Mouse (Mus musculus) liver, embryonic 13.5 days (tissue): ENCODE results near the gene Tcf7l1. TPM values are rescaled to one million over a fixed set of nuclear protein-coding genes. Genes with fewer than 3 reads are reported as not detected.

Experiments
- ATAC-seq: fragments of 200-750 bp; cut with Nextera tagmentation; 2 replicates; pipeline ENCODE4 v1.8.0; 2017; ENCODE audit warnings: low read depth, mild to moderate bottlenecking, moderate number of reproducible peaks, moderate library complexity
- DNase-seq: peaks from one replicate; pipeline ENCODE4 v3.0.0; 2022
- H3K27ac ChIP-seq: fragments of 300-500 bp; sonication (generic); 2 replicates; pipeline ENCODE4 v1.5.1; 2015; ENCODE audit warnings: moderate library complexity, mild to moderate bottlenecking, inconsistent platforms
- H3K27me3 ChIP-seq: fragments of 300-500 bp; sonication (generic); 2 replicates; pipeline ENCODE4 v1.6.1; 2015; ENCODE audit warnings: mild to moderate bottlenecking, inconsistent platforms
- H3K36me3 ChIP-seq: fragments of 300-500 bp; sonication (generic); 2 replicates; pipeline ENCODE4 v1.6.1; 2015; ENCODE audit warnings: mild to moderate bottlenecking, inconsistent platforms
- H3K4me1 ChIP-seq: fragments of 300-500 bp; sonication (generic); replicated peaks from 2 replicates; pipeline ENCODE4 v1.6.1; 2015; ENCODE audit warnings: inconsistent platforms
- H3K4me2 ChIP-seq: fragments of 300-500 bp; sonication (generic); 2 replicates; pipeline ENCODE4 v1.6.1; 2015; ENCODE audit warnings: inconsistent platforms, mild to moderate bottlenecking, moderate library complexity
- H3K4me3 ChIP-seq: fragments of 300-500 bp; sonication (generic); replicated peaks from 2 replicates; pipeline ENCODE4 v1.5.1; 2015; ENCODE audit warnings: mild to moderate bottlenecking, inconsistent platforms
- H3K9ac ChIP-seq: fragments of 300-500 bp; sonication (generic); 2 replicates; pipeline ENCODE4 v1.6.1; 2015; ENCODE audit warnings: mild to moderate bottlenecking, inconsistent platforms
- H3K9me3 ChIP-seq: fragments of 300-500 bp; sonication (generic); replicated peaks from 2 replicates; pipeline ENCODE4 v1.6.1; 2016; ENCODE audit warnings: inconsistent platforms
- WGBS: fragments of 180-500 bp; shearing (Covaris S2); methylation state at CpG from one replicate; pipeline ENCODE4 v1.1.7; 2015; ENCODE audit not compliant: insufficient replicate concordance; 5-methylcytosine and 5-hydroxymethylcytosine counted together
- polyA plus RNA-seq: library from polyadenylated mRNA; unstranded; fragments of >200 nt; fragmentation: Nextera tagmentation; extraction: Ambion mirVana; gene quantifications from 2 replicates; pipeline ENCODE4 v1.2.1, GENCODE M21; 2015

The Tcf7l1 gene
- polyA plus RNA-seq, 1 experiment from 2014 or later: 3.3 TPM

DNA sequence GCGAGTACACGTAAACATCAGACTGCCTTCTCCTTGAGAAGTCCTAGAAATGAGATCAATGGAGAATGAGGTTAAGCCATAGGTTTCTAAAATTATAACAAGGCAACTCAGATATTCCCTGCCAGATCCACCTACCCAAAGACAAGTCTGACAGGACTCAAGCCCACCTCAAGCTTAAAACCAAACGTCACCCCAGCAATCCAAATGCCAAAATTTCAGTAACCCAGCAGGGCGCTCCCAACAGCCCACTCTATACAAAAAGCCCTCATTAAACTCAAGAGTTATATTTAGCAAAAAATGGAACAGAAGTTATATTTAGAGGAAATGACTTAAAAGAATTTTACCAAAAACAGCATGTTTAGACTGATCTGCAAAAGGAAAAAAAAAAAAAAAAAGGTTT is 5.3 kb downstream of the Tcf7l1 start:
- no peak for DNase-seq
- WGBS: 74% methylated on average over 4 of the region's 4 CpGs

GRCm38 (mm10) chr6:72778779-72779776 is 10.0 kb downstream of the Tcf7l1 start:
- no peak overlapping the region for H3K27ac ChIP-seq
- no peaks in the 10 kb centered on the region; the same call in 1 of the 2 replicates for H3K9me3 ChIP-seq
- H3K9ac ChIP-seq: no peak overlapping the region
- WGBS: 70% methylated on average over 15 of the region's 15 CpGs
- DNase-seq (no peak), ATAC-seq (peak; percentile 62)
- no peak overlapping the region for H3K4me3 ChIP-seq
- peaks cover 8% of the 10 kb centered on the region; the same call in 1 of the 2 replicates for H3K4me1 ChIP-seq
- no peaks in the 10 kb centered on the region for H3K27me3 ChIP-seq
- H3K36me3 ChIP-seq: peaks cover 5% of the 10 kb centered on the region; the same call in 1 of the 2 replicates
- no peak overlapping the region for H3K4me2 ChIP-seq

More for the DNA sequence above, 5.3 kb downstream of the Tcf7l1 start:
- Histone ChIP-seq H3K36me3 (peaks cover 5% of the 10 kb centered on the region; the same call in 1 of the 2 replicates), H3K27ac (no peak overlapping the region), H3K27me3 (peaks cover 24% of the 10 kb centered on the region), H3K9me3 (no peaks in the 10 kb centered on the region; the same call in 1 of the 2 replicates), H3K4me2 (no peak overlapping the region), H3K4me3 (no peak overlapping the region), H3K4me1 (peaks cover 11% of the 10 kb centered on the region), H3K9ac (no peak overlapping the region)
- ATAC-seq: no peak

- Histone ChIP-seq H3K4me1 (peaks cover 10% of the 10 kb centered on the region; the same call in 1 of the 2 replicates), H3K36me3 (peaks cover 5% of the 10 kb centered on the region; the same call in 1 of the 2 replicates), H3K9ac (no peak overlapping the region), H3K4me2 (no peak overlapping the region), H3K9me3 (no peaks in the 10 kb centered on the region; the same call in 1 of the 2 replicates), H3K27me3 (no peaks in the 10 kb centered on the region), H3K4me3 (no peak overlapping the region), H3K27ac (no peak overlapping the region)
- DNase-seq (no peak), ATAC-seq (no peak)
- 59% methylated on average over 4 of the region's 4 CpGs for WGBS
Measured at GRCm38 (mm10) chr6:72777212-72777611, 11.8 kb downstream of the Tcf7l1 start.

- 41% methylated on average over 3 of the region's 3 CpGs for WGBS
- ATAC-seq: no peak
Measured at GRCm38 (mm10) chr6:72774275-72774674, 14.8 kb downstream of the Tcf7l1 start.

GRCm38 (mm10) chr6:72769915-72770776 is 18.9 kb downstream of the Tcf7l1 start:
- DNase-seq (no peak), ATAC-seq (no peak)
- no peaks in the 10 kb centered on the region for H3K9me3 ChIP-seq
- 0 out of 2 replicates have a peak, but pooled peaks cover 3% of the 10 kb centered on the region for H3K36me3 ChIP-seq
- H3K4me2 ChIP-seq: no peak overlapping the region
- H3K4me3 ChIP-seq: no peak overlapping the region
- no peak overlapping the region for H3K27ac ChIP-seq
- 70% methylated on average over 14 of the region's 14 CpGs for WGBS
- H3K9ac ChIP-seq: no peak overlapping the region
- H3K4me1 ChIP-seq: peaks cover 9% of the 10 kb centered on the region; the same call in 1 of the 2 replicates
- H3K27me3 ChIP-seq: no peaks in the 10 kb centered on the region

More at GRCm38 (mm10) chr6:72774275-72774674, 14.8 kb downstream of the Tcf7l1 start:
- DNase-seq: no peak
- Histone ChIP-seq H3K27ac (no peak overlapping the region), H3K9ac (no peak overlapping the region), H3K27me3 (no peaks in the 10 kb centered on the region), H3K4me2 (no peak overlapping the region), H3K9me3 (no peaks in the 10 kb centered on the region; the same call in 1 of the 2 replicates), H3K36me3 (0 out of 2 replicates have a peak, but pooled peaks cover 3% of the 10 kb centered on the region), H3K4me3 (no peak overlapping the region), H3K4me1 (peaks cover 17% of the 10 kb centered on the region; the same call in 1 of the 2 replicates)

DNA sequence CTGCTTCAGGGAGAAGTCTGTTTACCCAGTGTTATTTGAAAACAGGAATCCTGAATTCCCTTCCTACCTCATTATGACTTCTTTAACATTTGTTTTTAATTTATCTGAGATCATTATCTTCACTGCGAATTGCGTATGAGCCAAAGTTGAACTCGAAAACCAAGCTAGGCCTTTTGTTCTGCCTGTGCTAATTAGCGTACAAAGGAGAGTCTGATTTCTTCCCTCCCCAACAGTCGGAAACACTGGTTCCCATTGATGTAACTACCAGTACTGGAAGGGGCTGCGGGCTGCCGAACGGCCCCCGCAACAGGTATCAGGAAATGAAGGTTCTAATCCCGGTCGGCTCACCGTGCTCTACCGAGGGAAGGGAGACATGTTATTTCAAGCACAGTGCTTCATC is 19.7 kb downstream of the Tcf7l1 start:
- ATAC-seq: no peak
- Histone ChIP-seq H3K36me3 (0 out of 2 replicates have a peak, but pooled peaks cover 3% of the 10 kb centered on the region), H3K4me1 (peaks cover 9% of the 10 kb centered on the region; the same call in 1 of the 2 replicates), H3K4me3 (no peak overlapping the region), H3K9me3 (no peaks in the 10 kb centered on the region), H3K27me3 (no peaks in the 10 kb centered on the region), H3K9ac (no peak overlapping the region), H3K4me2 (no peak overlapping the region), H3K27ac (no peak overlapping the region)
- 74% methylated on average over 13 of the region's 13 CpGs for WGBS
- DNase-seq: no peak

- ATAC-seq (no peak), DNase-seq (no peak)
- no peak overlapping the region for H3K9ac ChIP-seq
- H3K27ac ChIP-seq: no peak overlapping the region
- H3K36me3 ChIP-seq: 0 out of 2 replicates have a peak, but pooled peaks cover 3% of the 10 kb centered on the region
- WGBS: 74% methylated on average over 9 of the region's 9 CpGs
- H3K4me3 ChIP-seq: no peak overlapping the region
- H3K27me3 ChIP-seq: no peaks in the 10 kb centered on the region
- H3K9me3 ChIP-seq: no peaks in the 10 kb centered on the region
- H3K4me1 ChIP-seq: peaks cover 9% of the 10 kb centered on the region; the same call in 1 of the 2 replicates
- no peak overlapping the region for H3K4me2 ChIP-seq
Measured at GRCm38 (mm10) chr6:72768804-72769203, 20.2 kb downstream of the Tcf7l1 start.

GRCm38 (mm10) chr6:72768097-72768496 is 21.0 kb downstream of the Tcf7l1 start:
- ATAC-seq (no peak), DNase-seq (no peak)
- Histone ChIP-seq H3K9ac (no peak overlapping the region), H3K4me2 (no peak overlapping the region), H3K36me3 (0 out of 2 replicates have a peak, but pooled peaks cover 3% of the 10 kb centered on the region), H3K27me3 (no peaks in the 10 kb centered on the region), H3K27ac (no peak overlapping the region), H3K9me3 (no peaks in the 10 kb centered on the region), H3K4me1 (peaks cover 9% of the 10 kb centered on the region; the same call in 1 of the 2 replicates), H3K4me3 (no peak overlapping the region)
- 83% methylated on average over 9 of the region's 9 CpGs for WGBS

DNA sequence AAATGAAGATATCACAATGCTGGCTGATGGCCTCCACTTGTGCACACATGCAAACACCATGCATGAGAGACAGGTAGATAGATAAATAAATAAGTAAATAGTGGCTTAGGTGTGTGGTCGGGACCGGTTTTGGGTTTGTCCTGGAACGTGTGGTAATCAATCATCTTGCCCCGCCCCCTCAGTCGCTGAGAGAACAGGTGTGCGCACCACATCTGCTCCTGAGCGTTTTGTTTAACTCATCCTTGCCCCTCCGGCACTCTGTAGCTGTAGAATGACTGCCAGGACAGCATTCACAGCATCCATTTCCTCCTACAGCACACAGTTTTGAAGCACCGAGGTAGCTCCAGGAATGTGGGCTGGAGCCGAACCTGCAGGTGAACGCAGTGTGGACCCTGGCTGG is 25.4 kb downstream of the Tcf7l1 start:
- no peak for ATAC-seq
- 60% methylated on average over 11 of the region's 11 CpGs for WGBS
- no peak overlapping the region for H3K4me2 ChIP-seq
- no peak overlapping the region for H3K4me3 ChIP-seq
- DNase-seq: no peak
- H3K9ac ChIP-seq: no peak overlapping the region
- H3K36me3 ChIP-seq: no peaks in the 10 kb centered on the region
- H3K27me3 ChIP-seq: no peaks in the 10 kb centered on the region
- no peaks in the 10 kb centered on the region for H3K4me1 ChIP-seq
- H3K9me3 ChIP-seq: no peaks in the 10 kb centered on the region
- H3K27ac ChIP-seq: no peak overlapping the region

DNA sequence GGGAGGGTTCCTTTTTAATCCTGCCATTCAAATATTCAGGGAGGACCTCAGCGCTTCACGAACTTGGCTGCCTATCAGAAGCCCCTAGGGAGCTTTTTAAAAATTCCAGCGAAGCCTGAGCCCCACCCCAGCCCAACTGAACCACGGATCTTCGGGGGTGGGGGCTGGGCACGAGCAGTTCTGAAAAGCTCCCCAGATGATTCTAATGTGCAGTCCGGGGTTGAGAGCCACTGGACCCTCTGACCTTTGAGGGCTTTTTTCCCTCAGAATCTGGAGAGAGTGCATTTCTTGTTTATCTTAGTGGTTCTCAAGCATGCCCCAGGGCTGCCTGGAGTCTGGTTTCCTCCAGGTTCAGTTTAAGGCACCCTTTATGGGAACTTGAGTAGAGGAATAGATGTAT is 27.4 kb downstream of the Tcf7l1 start:
- H3K36me3 ChIP-seq: no peaks in the 10 kb centered on the region
- 46% methylated on average over 7 of the region's 7 CpGs for WGBS
- H3K4me3 ChIP-seq: no peak overlapping the region
- H3K4me2 ChIP-seq: no peak overlapping the region
- no peaks in the 10 kb centered on the region for H3K27me3 ChIP-seq
- no peaks in the 10 kb centered on the region for H3K9me3 ChIP-seq
- H3K27ac ChIP-seq: no peak overlapping the region
- no peak for DNase-seq
- no peaks in the 10 kb centered on the region for H3K4me1 ChIP-seq
- ATAC-seq: no peak
- no peak overlapping the region for H3K9ac ChIP-seq
